Mouse (Mus musculus) lung, adult 2 months (tissue): ENCODE measurements around the gene Cab39l.

Experiments used
- CTCF ChIP-seq: fragments of 200-500 bp; IDR thresholded peaks from 2 replicates; pipeline ENCODE4 v1.5.1; 2011; ENCODE audit warnings: mild to moderate bottlenecking, low read length, control low read depth; ENCODE audit not compliant: insufficient read depth
- POLR2A ChIP-seq: fragments of 200-500 bp; IDR thresholded peaks from 2 replicates; pipeline ENCODE4 v1.6.1; 2011; ENCODE audit warnings: low read depth, mild to moderate bottlenecking, control low read depth, low read length, borderline replicate concordance; ENCODE audit errors: extremely low read depth

- no peak for TF ChIP-seq CTCF
- TF ChIP-seq POLR2A: no peak
Measured at GRCm38 (mm10) chr14:59533908-59534307, 93.1 kb downstream of the Cab39l start.
